Mouse (Mus musculus): ENCODE measurements around the gene Rnf34.

Gene Rnf34

DNA sequence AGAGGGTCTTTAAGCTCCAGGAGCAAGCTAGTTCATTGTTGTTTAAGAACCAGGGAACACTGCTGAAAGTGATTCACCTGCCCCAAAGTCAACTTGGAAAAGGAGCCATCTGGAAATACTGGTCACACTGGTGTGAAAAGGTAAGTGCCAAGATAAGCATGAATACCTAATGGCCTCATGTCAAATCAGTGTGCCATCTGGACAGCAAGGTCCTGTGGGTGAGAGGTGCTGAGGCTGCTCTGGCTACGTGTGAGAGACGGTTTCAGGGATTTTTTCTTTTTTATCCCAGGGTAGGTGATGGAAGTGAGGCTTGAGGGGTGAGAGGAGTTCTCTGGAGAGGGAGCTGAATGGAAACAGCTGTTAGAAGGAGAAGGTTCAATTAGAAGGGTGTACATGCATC, 23.7 kb downstream of the Rnf34 start:
- DNase-seq: no peak

DNA sequence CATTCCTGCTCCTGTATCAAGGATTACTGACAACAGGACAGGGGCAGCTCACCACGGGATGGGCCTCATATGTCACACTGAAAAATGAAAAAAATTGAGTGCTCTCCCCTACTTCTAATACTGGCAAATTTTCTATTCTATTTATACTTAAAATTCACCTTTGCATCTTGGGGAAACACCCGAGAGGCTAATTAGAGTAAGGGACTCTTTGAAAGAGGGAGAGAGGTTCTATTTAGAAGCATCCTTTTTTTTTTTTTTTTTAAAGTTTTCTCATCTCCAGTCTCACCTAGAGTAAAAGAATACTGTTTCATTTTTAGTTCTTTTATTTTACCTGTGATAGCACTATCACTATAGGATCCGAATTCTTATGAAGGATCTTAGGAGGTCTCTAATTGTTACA, 24.5 kb downstream of the Rnf34 start:
- no peak for DNase-seq

- no peak for DNase-seq
These were observed 26.8 kb downstream of the Rnf34 start for GRCm38 (mm10) chr5:122876671-122877070.

DNA sequence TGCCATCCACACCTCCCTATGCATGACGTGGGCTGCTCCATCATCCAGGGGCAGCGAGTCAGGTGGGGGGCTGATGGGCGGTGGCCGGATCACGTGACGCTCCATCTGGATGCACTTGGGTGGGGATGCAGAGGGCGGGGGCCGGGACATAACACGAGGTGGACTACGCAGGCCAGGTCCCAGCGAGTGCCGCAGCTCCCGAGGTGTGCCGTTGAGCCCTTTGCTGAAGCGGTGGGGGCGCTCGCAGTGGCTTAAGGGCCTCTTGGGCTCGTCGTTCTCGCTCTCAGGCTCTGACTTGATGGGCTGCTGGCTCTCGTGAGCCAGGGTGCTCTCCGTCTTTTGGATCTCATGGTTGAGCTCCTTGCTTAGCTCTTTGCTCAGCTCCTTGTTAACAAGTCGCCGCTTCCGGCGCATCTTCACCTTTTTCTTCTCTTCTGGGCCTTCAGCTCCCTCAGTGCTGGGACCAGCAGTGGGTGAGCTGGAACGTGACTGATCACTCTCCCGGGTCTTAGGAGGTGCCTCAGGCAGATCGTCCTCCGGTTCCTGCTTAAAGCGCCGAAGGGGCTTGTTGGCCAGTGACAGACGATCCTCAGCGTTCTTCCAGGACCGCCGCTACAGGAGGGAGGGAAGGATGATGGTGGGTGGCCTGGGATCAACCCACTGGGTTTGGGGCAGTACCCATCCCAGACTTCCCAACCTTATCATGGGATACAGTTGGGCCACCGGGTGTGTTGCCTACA, 30.6 kb downstream of the Rnf34 start:
- no peak for DNase-seq

DNA sequence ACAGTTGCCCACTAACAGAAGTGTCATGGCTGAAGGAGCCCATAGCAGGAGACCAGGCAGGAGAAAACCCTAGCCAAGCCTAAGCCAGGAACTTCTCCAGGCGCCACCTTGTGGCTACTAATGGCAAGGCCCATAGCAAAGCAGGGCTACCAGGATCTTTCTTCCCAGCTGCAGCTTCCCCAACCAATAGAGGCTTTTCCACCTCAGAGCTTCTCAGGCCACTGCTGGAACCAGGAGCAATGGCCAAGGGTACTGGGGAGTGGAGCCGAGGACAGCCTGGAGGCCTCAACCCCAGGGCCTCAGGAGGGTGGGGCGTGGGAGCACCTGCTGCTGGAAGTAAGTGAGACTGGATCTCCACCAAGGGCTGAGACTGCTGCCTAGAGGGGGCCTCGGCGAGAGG, 31.5 kb downstream of the Rnf34 start:
- peak; percentile 67 for DNase-seq

- no peak for DNase-seq
These were observed 32.6 kb downstream of the Rnf34 start for GRCm38 (mm10) chr5:122882256-122883050.

DNA sequence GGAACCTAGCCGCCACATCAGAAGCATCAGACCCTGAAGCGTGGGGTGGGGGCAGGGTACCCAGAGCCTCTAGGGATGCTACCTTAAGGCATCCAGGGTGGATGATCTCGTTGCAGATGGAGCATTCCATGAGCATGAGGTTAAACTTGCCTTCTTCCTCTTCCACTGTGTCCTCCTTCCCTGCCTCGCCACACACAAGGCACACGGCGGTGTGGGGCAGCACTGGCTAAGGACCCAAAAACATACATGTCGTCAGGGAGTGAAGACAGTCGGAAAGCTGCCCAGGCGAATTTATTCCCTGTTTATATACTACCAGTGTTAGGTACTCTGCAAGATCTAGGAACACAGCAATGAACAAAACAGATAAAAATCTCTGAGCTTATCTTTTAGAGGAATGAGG, 33.4 kb downstream of the Rnf34 start:
- no peak for DNase-seq

DNA sequence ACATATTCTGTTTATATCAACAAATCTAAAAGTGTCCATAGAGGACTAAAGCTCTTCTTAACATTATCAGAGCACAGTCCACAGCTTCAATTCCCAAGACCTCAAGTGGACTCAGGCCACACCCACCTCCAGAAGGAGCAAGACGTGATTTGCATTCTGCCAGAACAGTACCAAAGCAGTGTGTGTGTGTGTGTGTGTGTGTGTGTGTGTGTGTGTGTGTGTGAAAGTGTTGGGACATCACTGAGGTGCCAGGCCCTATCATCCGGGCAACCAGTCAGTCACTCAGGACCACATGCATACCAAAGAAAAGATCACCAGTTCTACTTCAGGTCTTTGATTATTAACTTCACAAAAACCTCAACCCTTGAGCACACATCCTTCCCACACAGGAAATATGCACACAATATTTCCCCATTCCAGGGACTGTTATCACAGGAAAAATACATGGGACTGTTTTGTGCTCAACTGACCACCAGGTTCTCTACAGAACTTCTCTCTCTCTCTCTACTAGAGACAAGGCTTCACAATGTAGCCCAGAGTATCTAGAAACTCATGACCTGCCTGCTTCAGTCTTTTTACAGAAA, 33.9 kb downstream of the Rnf34 start:
- no peak for DNase-seq

DNA sequence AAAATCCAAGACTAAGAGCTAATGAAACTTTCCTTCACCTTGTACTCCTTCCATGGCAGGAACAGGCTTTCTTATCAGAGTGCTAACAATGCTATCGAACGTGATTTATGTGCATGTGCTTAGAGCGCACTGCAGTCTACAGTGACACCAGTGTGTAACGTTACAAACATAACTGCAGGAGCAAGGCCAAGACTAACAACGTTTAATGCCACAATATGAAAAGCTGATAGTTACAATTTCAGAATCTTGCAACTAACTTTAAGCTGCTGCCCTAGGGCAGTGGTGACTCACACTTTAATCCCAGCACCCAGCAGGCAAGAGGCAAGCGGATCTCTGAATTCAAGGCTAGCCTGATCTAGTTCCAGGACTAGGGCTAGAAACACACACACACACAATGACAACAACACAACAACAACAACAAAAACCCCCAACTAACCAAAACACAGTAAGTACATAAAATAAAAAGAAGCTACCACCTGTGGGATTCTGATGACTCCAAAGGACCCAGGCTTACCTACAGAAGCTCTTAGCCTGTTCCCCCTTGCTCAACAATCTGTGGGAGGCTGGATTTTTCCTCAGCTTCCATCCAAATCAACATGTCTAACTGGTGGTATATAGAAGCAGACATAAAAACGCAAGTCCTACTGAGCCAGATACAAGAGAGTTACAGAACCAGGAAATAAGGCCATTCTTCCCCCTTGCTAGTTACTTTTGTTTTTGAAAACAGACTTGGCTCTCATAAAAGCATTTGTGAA, 34.9 kb downstream of the Rnf34 start:
- DNase-seq: no peak

DNA sequence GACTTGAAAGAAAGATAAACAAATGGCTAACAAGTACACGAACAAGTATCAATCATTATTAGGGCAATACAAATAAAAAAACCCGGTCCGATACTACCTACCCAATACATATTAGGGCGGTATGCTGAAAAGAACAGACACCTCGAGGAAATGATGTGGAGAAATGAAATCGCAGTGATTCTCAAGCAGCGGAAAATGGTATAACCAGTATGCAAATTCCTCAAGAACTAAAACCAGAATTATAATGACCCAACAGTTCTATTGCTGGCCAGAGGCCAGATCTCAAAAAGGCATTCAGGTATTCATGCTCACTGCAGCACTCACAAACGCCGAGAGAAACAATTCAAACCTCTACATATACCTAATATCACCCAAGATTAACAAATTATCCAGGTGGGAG, 37.2 kb downstream of the Rnf34 start:
- DNase-seq: no peak

DNA sequence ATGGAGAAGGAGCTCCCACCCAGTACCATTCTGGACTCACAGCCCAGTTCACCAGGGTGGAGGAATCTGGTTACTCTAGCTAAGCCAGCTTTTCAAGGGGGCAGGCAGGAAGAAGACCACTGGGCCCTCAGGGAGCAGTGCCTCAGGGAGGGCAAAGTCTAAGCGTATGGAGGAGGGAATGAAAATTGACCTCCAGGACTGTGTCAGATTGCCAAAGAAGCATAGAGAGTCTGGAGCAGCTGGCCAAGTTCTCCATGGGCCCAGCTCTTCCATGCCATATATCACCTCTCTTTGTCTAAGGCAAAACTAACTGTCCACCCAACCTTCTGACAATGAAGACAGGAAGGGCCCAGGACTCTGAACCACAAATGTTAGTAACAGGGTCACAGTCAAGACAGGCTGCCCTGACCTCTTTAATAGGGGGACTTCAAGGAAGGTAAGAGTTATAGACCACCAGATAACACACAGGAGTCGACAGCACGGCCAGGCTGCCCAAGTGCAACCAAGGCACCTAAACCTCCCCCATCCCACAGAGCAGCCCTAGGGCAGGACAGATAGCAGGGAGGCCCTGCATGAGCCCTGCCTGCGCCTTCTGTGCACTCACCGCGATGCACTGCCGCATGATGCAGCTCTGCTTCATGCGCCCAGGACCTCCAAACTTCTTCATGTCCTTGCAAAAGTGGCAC, 38.2 kb downstream of the Rnf34 start:
- DNase-seq: no peak

- no peak for DNase-seq
These were observed 38.9 kb downstream of the Rnf34 start for GRCm38 (mm10) chr5:122888612-122889214.

- no peak for DNase-seq
These were observed 40.5 kb downstream of the Rnf34 start for GRCm38 (mm10) chr5:122890396-122890795.

GRCm38 (mm10) chr5:122893270-122893669, 43.4 kb downstream of the Rnf34 start:
- DNase-seq: no peak

GRCm38 (mm10) chr5:122894007-122894637, 44.3 kb downstream of the Rnf34 start:
- peak; percentile 83 for DNase-seq

- DNase-seq: no peak
These were observed 45.0 kb downstream of the Rnf34 start for GRCm38 (mm10) chr5:122894821-122895220.

DNA sequence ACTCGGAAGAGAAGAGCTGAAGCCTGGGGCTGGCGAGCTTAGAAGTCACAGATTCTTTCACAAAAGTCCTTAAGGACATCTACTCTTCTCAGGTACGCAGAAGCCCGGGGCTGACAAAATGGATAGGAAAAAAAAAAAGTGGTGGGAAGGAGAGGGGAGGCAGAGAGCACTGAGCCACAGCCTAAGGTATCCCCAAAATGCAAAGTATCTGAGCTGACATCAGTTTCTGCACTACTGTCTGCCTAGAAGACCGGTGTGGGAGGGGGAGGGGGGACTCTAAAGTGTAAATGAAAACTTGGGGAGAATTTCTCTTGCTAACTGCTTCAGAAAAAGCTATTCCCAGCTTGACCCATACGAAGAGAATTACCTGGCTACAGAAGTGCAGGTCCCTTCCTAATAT, 48.3 kb downstream of the Rnf34 start:
- DNase-seq: no peak

DNA sequence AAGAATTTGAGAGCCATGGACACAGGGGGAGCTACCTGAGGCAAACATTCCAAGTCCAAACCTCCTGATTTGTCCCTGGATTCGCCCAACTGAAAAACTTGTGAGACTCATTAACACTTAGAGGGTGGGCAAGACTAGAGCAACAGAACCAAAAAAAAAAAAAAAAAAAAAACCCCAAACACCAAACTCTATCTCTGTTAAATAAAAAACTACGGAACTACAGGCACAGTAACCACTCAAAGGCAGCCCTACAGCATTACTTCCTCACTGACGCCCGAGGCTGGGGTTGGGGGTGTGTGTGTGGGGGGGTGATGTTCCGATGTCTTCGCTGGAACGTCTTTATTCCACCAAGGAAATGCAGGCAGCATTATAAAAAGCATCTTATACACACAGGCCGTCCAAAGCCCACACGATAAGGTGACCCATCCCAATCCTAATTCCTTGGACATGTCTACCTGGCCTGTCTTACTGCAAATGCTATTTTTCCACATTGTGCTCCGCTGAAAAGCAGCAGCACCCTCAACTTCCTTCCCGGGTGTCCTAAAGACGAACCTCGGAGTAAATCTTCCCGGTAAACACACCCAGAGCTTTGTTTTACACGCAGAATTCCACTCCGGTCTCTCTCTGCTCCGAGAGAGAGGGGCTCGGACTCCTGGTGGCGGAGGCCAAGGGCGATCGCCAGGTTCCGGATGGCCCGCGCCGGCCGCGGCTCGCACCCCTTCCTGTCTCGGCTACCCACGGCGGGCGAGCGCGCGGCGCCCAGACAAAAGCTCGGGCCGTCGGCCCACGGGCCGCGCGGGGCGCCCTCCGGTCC, 49.3 kb downstream of the Rnf34 start:
- DNase-seq: peak; percentile 40

- peak; percentile 94 for DNase-seq
These were observed 50.1 kb downstream of the Rnf34 start for GRCm38 (mm10) chr5:122899777-122900557.

Measured in thymus, postnatal 14 days (tissue).